Mouse (Mus musculus): ENCODE results near the gene Pram1.

The Pram1 gene

DNA sequence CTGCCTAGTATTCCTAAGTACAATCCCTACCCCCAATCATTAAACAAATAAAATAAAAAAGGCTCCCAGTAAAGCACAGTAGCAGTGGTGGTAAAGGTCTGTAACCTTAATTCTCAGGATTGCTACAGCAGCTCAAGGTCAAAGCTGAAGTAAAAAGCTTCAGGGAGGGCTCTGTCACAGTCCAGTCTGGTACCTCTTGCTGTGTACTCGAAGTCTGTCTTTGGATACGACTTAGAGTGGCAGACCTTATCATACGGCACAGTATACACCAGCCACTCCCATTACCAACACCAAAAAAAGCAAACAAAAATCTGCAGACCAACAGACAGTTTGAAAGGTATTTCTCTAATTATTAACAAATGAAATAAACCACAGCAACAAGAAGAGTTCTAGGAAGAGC is 29.0 kb downstream of the Pram1 start:
- in situ Hi-C loops (cut with MboI; ENCODE audit: low sequenced_read_pairs), result no loop called here

DNA sequence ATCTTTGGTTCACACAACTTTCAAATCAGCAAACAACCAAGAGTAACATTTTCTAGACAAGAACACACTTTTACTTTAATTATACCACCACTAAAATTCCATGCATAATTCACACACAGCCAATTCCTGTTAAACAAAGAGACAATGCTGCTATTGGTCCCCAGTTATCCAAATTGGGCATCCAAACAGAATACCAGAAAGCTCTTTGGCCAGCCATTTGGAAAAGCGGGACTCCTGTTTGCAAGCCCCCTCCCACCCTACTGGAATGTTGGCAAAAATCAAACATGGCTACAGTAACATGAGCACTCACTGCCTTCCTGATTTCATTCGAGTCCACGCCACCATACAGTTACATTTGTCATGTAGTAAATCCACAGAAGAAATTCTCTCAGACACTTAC is 31.8 kb downstream of the Pram1 start:
- in situ Hi-C loops (cut with MboI; ENCODE audit: low sequenced_read_pairs), result no loop called here

DNA sequence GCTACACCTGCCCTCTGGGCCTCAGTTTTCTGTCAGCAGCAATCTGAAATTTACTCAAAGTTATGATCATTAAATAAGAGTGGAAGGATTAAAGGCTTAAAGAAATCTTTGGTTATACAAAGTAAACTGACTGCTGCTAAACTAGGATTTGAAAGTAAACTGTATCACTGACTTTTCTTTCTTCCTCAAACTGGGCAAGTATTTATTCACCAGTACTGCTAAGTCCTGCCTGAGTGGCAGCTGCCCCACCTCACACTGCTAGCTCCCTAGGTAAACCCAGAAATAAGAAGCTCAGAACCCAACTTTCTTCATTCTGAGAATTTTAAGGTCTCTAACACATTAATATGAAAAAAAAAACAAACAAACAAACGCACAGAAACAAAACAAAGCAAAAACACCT is 36.0 kb downstream of the Pram1 start:
- in situ Hi-C loops (cut with MboI; ENCODE audit: low sequenced_read_pairs), result no loop called here

DNA sequence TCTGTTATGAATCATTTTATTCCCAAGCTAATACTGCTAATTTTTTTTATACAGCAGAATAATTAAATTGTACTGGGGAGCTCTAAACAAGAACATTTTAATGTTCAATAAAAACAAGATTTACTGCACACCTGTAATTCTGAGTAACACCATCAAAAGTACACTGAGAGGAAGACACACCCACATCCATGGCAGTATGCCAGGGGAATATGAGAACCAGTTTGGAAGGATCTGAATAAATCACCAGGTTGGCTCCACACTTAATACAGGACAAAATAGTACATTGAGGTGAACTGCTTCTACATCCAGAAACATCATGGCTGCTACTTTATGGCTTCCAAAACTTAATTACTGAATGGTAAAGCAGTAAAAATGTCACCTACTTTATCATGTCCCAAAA is 37.6 kb downstream of the Pram1 start:
- in situ Hi-C loops (cut with MboI; ENCODE audit: low sequenced_read_pairs), result no loop called here

DNA sequence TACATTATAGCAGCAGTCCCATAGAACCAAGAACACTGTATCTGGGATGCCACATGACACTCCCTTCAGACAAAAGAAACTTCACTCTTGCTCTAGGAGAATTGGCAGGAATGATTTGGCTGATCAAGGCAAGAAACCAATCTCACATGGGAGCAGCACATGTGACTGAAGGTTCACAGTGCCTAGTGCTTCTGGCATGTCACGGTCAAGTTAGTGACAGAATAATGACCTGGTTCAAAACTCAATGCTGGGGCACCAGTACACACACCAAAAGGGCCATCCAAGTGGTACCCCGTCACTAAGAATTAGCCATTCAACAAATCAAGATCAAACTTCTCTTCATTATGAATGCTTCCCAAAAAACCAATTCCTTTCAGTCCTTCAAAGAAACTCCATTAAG is 38.2 kb downstream of the Pram1 start:
- in situ Hi-C loops (cut with MboI; ENCODE audit: low sequenced_read_pairs), result no loop called here

DNA sequence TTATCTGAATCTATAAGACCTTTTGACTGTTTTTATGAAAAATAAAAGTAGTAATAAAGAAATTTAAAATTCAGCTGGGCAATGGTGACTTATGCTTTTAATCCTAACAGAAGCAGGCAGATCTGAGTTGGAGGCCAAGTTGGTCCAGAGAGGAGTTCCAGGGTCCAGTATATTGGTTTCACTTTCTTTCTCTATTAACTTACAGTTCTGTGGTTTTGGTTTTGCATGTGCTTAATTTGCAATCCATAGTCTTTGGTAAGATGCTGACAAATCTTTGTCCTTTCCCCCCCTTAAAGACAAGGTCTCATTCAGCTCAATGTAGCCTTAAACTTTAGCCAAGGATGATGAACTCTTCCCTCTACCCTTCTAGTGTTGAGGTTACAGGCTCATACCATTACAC is 40.9 kb downstream of the Pram1 start:
- in situ Hi-C loops (cut with MboI; ENCODE audit: low sequenced_read_pairs), result no loop called here

DNA sequence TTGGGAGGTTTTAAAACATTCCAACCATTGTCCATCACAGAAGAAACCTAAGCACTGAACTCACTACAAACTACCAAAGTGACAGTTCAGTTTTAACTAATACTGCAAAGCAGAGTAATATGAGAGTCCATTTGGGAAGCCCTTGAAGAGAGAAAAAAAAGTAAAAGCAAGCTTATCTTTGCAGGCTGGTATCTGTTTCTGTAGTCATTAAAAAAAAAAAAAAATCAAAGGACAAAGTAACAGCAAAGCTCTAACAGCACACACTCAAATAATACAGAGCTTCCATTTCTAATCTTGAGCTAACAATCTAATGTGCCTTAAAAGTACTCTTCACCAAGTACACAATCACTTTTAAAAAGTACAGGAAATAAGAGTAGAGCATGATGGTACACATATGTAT is 43.9 kb downstream of the Pram1 start:
- in situ Hi-C loops (cut with MboI; ENCODE audit: low sequenced_read_pairs), result no loop called here

DNA sequence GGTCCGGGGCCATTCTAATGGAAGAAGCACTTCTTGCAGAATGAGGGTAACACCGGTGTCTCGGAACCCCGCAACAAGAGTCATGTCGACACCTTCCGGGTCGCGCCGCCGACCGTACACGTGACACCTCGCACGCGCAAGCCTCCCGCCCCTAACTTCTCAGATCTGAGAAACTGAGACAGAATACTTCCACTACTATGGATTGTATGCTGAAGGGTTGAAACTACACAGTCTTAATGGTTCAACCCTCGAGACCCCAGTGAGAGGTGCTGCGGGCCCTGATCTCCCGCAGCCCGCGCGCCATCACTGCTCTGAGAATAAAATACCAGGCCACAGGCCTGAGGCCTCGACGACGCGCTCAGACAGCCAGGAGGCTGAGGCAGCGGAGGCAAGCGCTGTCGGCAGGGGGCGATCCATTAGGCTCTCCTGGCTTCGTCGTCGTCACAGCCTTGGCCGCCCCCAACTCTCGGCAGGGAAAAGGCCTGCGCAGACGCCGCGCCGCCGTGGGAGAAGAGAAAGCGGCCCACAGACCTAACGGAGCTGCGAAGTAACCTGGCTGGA is 46.9 kb downstream of the Pram1 start:
- in situ Hi-C loops (cut with MboI; ENCODE audit: low sequenced_read_pairs), result no loop called here

DNA sequence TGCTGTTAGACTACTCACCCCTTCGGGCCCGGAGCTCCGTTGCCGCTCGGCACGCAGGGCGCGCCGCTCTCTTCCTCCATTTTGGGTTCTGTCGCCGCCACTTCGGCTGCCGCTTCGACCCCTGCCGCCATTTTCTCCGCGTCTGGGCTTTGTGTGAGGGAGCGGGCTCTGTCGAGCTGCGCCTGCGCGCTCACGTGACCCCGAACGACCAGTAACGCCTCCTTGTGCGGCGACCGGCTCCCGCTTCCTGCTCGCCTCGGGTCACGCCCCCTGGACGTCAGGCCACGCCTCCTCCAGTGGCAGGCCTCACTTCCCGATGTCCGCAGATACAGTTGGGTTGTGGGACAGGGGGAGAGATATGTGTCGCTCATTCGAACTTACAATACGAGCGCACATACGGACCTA is 47.4 kb downstream of the Pram1 start:
- in situ Hi-C loops (cut with MboI; ENCODE audit: low sequenced_read_pairs), result no loop called here

DNA sequence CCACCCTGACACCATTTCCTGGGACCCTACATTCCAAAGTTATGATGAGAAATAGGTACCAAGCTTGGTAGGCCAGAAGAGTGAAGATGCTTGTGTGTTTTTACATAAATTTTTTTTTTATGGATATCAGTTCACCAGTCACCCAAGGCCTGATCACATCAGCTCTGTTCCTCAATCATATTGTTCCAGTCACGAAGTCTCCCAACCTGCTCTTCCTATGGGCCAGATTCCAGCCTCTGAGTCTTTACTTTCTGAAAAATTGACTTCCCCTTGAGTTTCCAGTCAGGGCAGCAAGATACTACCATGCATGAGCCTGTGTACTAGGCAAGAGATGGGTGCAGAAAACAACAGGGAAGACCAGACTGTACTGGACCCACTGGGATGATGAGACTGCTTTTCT is 48.9 kb downstream of the Pram1 start, which contains the start of gene Hnrnpm:
Gene Hnrnpm, minus strand, starts transcription at position 101 of the 400 bp plus-strand sequence.
- in situ Hi-C loops (cut with MboI; ENCODE audit: low sequenced_read_pairs), result no loop called here
